Mouse (Mus musculus) kidney, adult 2 months (tissue): ENCODE measurements at regions not wholly inside any gene's neighbourhood (a gene's known extent, or its start where the extent isn't known, plus 50 kb on each side); places are given as distances from the start of the nearest gene placed in this dataset.
A peak's percentile ranks its signal among the peaks of the same experiment; 100 is the strongest.
"Not testable (repeated sequence)": the region's sequence is repeated elsewhere in the genome, so short reads cannot be mapped to it uniquely, and the experiment has no call there.

Experiments
- DNase-seq: peaks from one replicate; pipeline ENCODE4 v3.0.0; 2021
- H3K27ac ChIP-seq: fragments of 200-500 bp; 2 replicates; pipeline ENCODE4 v1.5.1; 2012; ENCODE audit warnings: low read depth, low read length, control low read depth, inconsistent platforms; ENCODE audit not compliant: insufficient read depth
- H3K27me3 ChIP-seq: fragments of 200-500 bp; replicated peaks from 2 replicates; pipeline ENCODE4 v1.6.1; 2012; ENCODE audit warnings: mild to moderate bottlenecking, moderate library complexity, low read length, inconsistent platforms; ENCODE audit not compliant: control insufficient read depth, insufficient read depth
- H3K36me3 ChIP-seq: fragments of 200-500 bp; 2 replicates; pipeline ENCODE4 v1.6.1; 2012; ENCODE audit warnings: mild to moderate bottlenecking, moderate library complexity, low read length, inconsistent platforms; ENCODE audit not compliant: control insufficient read depth, insufficient read depth
- H3K4me1 ChIP-seq: fragments of 200-500 bp; 2 replicates; pipeline ENCODE4 v1.6.1; 2011; ENCODE audit warnings: low read length; ENCODE audit not compliant: control insufficient read depth, insufficient read depth
- H3K4me3 ChIP-seq: fragments of 200-500 bp; 2 replicates; pipeline ENCODE4 v1.5.1; 2011; ENCODE audit warnings: mild to moderate bottlenecking, low read depth, low read length, control low read depth; ENCODE audit not compliant: insufficient read depth
- CTCF ChIP-seq: fragments of 200-500 bp; conservative IDR thresholded peaks from 2 replicates; pipeline ENCODE4 v1.5.1; 2011; ENCODE audit warnings: low read depth, mild to moderate bottlenecking, control low read depth, low read length, moderate library complexity, mixed read lengths; ENCODE audit not compliant: insufficient read depth, insufficient read length
- POLR2A ChIP-seq: fragments of 200-500 bp; IDR thresholded peaks from one replicate; pipeline ENCODE4 v1.6.1; 2011; ENCODE audit warnings: low read depth, low read length, control low read depth
- WGBS: fragments of 180-500 bp; shearing (Covaris S2); methylation state at CpG from one replicate; pipeline ENCODE4 v1.1.7; 2018; 5-methylcytosine and 5-hydroxymethylcytosine counted together

GRCm38 (mm10) chrX:17818325-17818724, 246.2 kb upstream of the Fundc1 start:
- 42% methylated on average over 3 of the region's 3 CpGs for WGBS
- Histone ChIP-seq H3K27ac (no peak overlapping the region), H3K4me3 (no peak overlapping the region), H3K36me3 (no peaks in the 10 kb centered on the region), H3K4me1 (no peaks in the 10 kb centered on the region), H3K27me3 (no peaks in the 10 kb centered on the region)
- DNase-seq = no peak
- no peak for TF ChIP-seq CTCF
- TF ChIP-seq POLR2A = no peak

GRCm38 (mm10) chrX:17817651-17818050, 245.5 kb upstream of the Fundc1 start:
- Histone ChIP-seq H3K4me3 (no peak overlapping the region), H3K4me1 (no peaks in the 10 kb centered on the region), H3K36me3 (no peaks in the 10 kb centered on the region), H3K27me3 (no peaks in the 10 kb centered on the region), H3K27ac (no peak overlapping the region)
- WGBS = 80% methylated on average over 3 of the region's 3 CpGs
- no peak for DNase-seq
- TF ChIP-seq POLR2A (no peak), CTCF (no peak)

- H3K4me1 ChIP-seq, H3K27ac ChIP-seq, H3K27me3 ChIP-seq, H3K36me3 ChIP-seq, H3K4me3 ChIP-seq: not testable (repeated sequence)
- peak; percentile 60 for DNase-seq
- 90% methylated on average over 4 of the region's 6 CpGs for WGBS
These were observed 215.9 kb upstream of the Fundc1 start for GRCm38 (mm10) chrX:17788048-17788447.

GRCm38 (mm10) chrX:17775886-17776285, 203.8 kb upstream of the Fundc1 start:
- H3K36me3 ChIP-seq = no peaks in the 10 kb centered on the region
- no peaks in the 10 kb centered on the region for H3K27me3 ChIP-seq
- H3K27ac ChIP-seq = no peak overlapping the region
- WGBS = 100% methylated on average over 1 of the region's 1 CpGs
- no peak for DNase-seq
- no peak for TF ChIP-seq POLR2A
- TF ChIP-seq CTCF = no peak
- no peaks in the 10 kb centered on the region for H3K4me1 ChIP-seq
- H3K4me3 ChIP-seq = no peak overlapping the region

GRCm38 (mm10) chrX:17752823-17753222, 180.7 kb upstream of the Fundc1 start:
- 13% methylated on average over 2 of the region's 2 CpGs for WGBS
- H3K27ac ChIP-seq = no peak overlapping the region
- no peaks in the 10 kb centered on the region for H3K27me3 ChIP-seq
- no peak for DNase-seq
- no peaks in the 10 kb centered on the region for H3K4me1 ChIP-seq
- H3K36me3 ChIP-seq = no peaks in the 10 kb centered on the region
- TF ChIP-seq CTCF (no peak), POLR2A (no peak)
- H3K4me3 ChIP-seq = no peak overlapping the region

- H3K27ac ChIP-seq = no peak overlapping the region
- no peak overlapping the region for H3K4me3 ChIP-seq
- H3K4me1 ChIP-seq = no peaks in the 10 kb centered on the region
- no peaks in the 10 kb centered on the region for H3K36me3 ChIP-seq
- H3K27me3 ChIP-seq = no peaks in the 10 kb centered on the region
- no peak for DNase-seq
- TF ChIP-seq CTCF = no peak
- no peak for TF ChIP-seq POLR2A
- WGBS = 91% methylated on average over 5 of the region's 5 CpGs
These were observed 179.3 kb upstream of the Fundc1 start for GRCm38 (mm10) chrX:17751466-17751865.

GRCm38 (mm10) chrX:17730233-17730632, 158.1 kb upstream of the Fundc1 start:
- TF ChIP-seq CTCF (no peak), POLR2A (no peak)
- WGBS = 50% methylated on average over 4 of the region's 4 CpGs
- H3K4me1 ChIP-seq = no peaks in the 10 kb centered on the region

GRCm38 (mm10) chrX:17725780-17726220, 153.7 kb upstream of the Fundc1 start:
- no peak for DNase-seq
- WGBS = 75% methylated on average over 5 of the region's 5 CpGs
- H3K27me3 ChIP-seq = no peaks in the 10 kb centered on the region
- TF ChIP-seq CTCF (no peak), POLR2A (no peak)
- H3K4me1 ChIP-seq = no peaks in the 10 kb centered on the region
- H3K4me3 ChIP-seq = no peak overlapping the region
- no peaks in the 10 kb centered on the region for H3K36me3 ChIP-seq
- no peak overlapping the region for H3K27ac ChIP-seq

More at GRCm38 (mm10) chrX:17730233-17730632, 158.1 kb upstream of the Fundc1 start:
- Histone ChIP-seq H3K4me3 (no peak overlapping the region), H3K27ac (no peak overlapping the region), H3K27me3 (no peaks in the 10 kb centered on the region), H3K36me3 (no peaks in the 10 kb centered on the region)
- DNase-seq = no peak
